Mouse (Mus musculus) gastrocnemius, postnatal 10 days (tissue): ENCODE measurements around the gene Hp. TPM values are rescaled to one million over a fixed set of nuclear protein-coding genes. Genes with fewer than 3 reads are reported as not detected.

ENCODE experiments used
- DNase-seq: peaks from one replicate; pipeline ENCODE4 v3.0.0; 2021; ENCODE audit warnings: mixed read lengths
- long read RNA-seq, 2 experiments: library from polyadenylated mRNA; stranded (forward); transcript quantifications; one replicate each; pipeline ENCODE4 v2.0.0; 2021
- total RNA-seq, 2 experiments: library from RNA; stranded (reverse); gene quantifications; 2 replicates each; pipeline ENCODE4 v1.2.3; 2021

Hp gene
- total RNA-seq, result 1 to 10 TPM; 8.3 to 9.7 TPM
- long read RNA-seq, experiment 1, transcript Hp-201 (5 exons, 1,345 nt), result major isoform, 6 of 6 reads
- long read RNA-seq, experiment 1, partial matches to known transcripts, result 0 of 6 reads
- long read RNA-seq, experiment 1, other reads (novel, unspliced or antisense), result 0 of 6 reads
- long read RNA-seq, experiment 2, transcript Hp-201 (5 exons, 1,345 nt), result major isoform, 14 of 15 reads
- long read RNA-seq, experiment 2, partial matches to known transcripts, result 0 of 15 reads
- long read RNA-seq, experiment 2, other reads (novel, unspliced or antisense), result 1 of 15 reads

GRCm38 (mm10) chr8:109578900-109579301 is at the start of gene Hp:
Gene Hp (minus strand): TSS chr8:109579172.
- no peak for DNase-seq

GRCm38 (mm10) chr8:109628638-109629037 is 49.7 kb upstream of the Hp start:
- no peak for DNase-seq

GRCm38 (mm10) chr8:109615569-109615968 is 36.6 kb upstream of the Hp start:
- no peak for DNase-seq

GRCm38 (mm10) chr8:109614243-109615210 is 35.6 kb upstream of the Hp start, which contains the start of gene Pkd1l3:
Gene Pkd1l3 (plus strand): TSS chr8:109614517.
- DNase-seq, result no peak

- DNase-seq, result peak; percentile 24
Observed at GRCm38 (mm10) chr8:109609153-109609502, 30.2 kb upstream of the Hp start.

- peak; percentile 93 for DNase-seq
Observed at GRCm38 (mm10) chr8:109608271-109609152, 29.5 kb upstream of the Hp start, which contains the start of gene Dhodh. Gene Dhodh (minus strand): TSS chr8:109608673.

GRCm38 (mm10) chr8:109607650-109608049 is 28.7 kb upstream of the Hp start:
- DNase-seq, result no peak

GRCm38 (mm10) chr8:109606725-109607124 is 27.8 kb upstream of the Hp start:
- DNase-seq, result no peak

GRCm38 (mm10) chr8:109595854-109596253 is 16.9 kb upstream of the Hp start:
- DNase-seq, result peak; percentile 65

- DNase-seq, result no peak
Observed at GRCm38 (mm10) chr8:109593117-109593788, 14.3 kb upstream of the Hp start.

- no peak for DNase-seq
Observed at GRCm38 (mm10) chr8:109592164-109592563, 13.2 kb upstream of the Hp start.

- DNase-seq, result no peak
Observed at GRCm38 (mm10) chr8:109591367-109591766, 12.4 kb upstream of the Hp start.

GRCm38 (mm10) chr8:109590901-109591300 is 11.9 kb upstream of the Hp start:
- no peak for DNase-seq

- no peak for DNase-seq
Observed at GRCm38 (mm10) chr8:109586972-109587504, 8.1 kb upstream of the Hp start.

GRCm38 (mm10) chr8:109585652-109586051 is 6.7 kb upstream of the Hp start:
- no peak for DNase-seq

- DNase-seq, result no peak
Observed at GRCm38 (mm10) chr8:109584830-109585229, 5.9 kb upstream of the Hp start.

GRCm38 (mm10) chr8:109584293-109584692 is 5.3 kb upstream of the Hp start:
- DNase-seq, result no peak

- no peak for DNase-seq
Observed at GRCm38 (mm10) chr8:109576311-109576710, 2.7 kb downstream of the Hp start.

GRCm38 (mm10) chr8:109571139-109571538 is 7.8 kb downstream of the Hp start:
- DNase-seq, result no peak

GRCm38 (mm10) chr8:109565498-109566333 is 13.3 kb downstream of the Hp start, which contains the start of the genes Dhx38 and Txnl4b:
Gene Dhx38 (minus strand): TSS chr8:109565861.
Gene Txnl4b (plus strand): TSS chr8:109565892.
- peak; percentile 97 for DNase-seq
